Mouse (Mus musculus) lung, postnatal 0 days (tissue): ENCODE data around the gene Slc4a8. TPM values are rescaled to one million over a fixed set of nuclear protein-coding genes. Genes with fewer than 3 reads are reported as not detected.

Experiments
- ATAC-seq: fragments of 200-750 bp; cut with Nextera tagmentation; 2 replicates; pipeline ENCODE4 v1.8.0; 2017; ENCODE audit warnings: moderate library complexity
- DNase-seq: peaks from one replicate; pipeline ENCODE4 v3.0.0-alpha.2; 2016; ENCODE audit warnings: low spot score
- H3K27ac ChIP-seq: fragments of 300-500 bp; sonication (generic); 2 replicates; pipeline ENCODE4 v1.5.1; 2014; ENCODE audit warnings: antibody characterized with exemption, mild to moderate bottlenecking, low read length, mixed read lengths
- H3K27me3 ChIP-seq: fragments of 300-500 bp; sonication (generic); replicated peaks from 2 replicates; pipeline ENCODE4 v1.6.1; 2014; ENCODE audit warnings: low read length, mixed read lengths; ENCODE audit not compliant: insufficient read depth
- H3K36me3 ChIP-seq: fragments of 300-500 bp; sonication (generic); 2 replicates; pipeline ENCODE4 v1.6.1; 2014; ENCODE audit warnings: low read length, mixed read lengths; ENCODE audit not compliant: insufficient read depth
- H3K4me1 ChIP-seq: fragments of 300-500 bp; sonication (generic); 2 replicates; pipeline ENCODE4 v1.6.1; 2014; ENCODE audit warnings: antibody characterized with exemption, low read depth, low read length, mixed read lengths; ENCODE audit not compliant: insufficient read depth
- H3K4me2 ChIP-seq: fragments of 300-500 bp; sonication (generic); replicated peaks from 2 replicates; pipeline ENCODE4 v1.6.1; 2014; ENCODE audit warnings: low read depth, mild to moderate bottlenecking, low read length, moderate library complexity, mixed read lengths
- H3K4me3 ChIP-seq: fragments of 300-500 bp; sonication (generic); 2 replicates; pipeline ENCODE4 v1.5.1; 2014; ENCODE audit warnings: low read depth, low read length
- H3K9ac ChIP-seq: fragments of 300-500 bp; sonication (generic); replicated peaks from 2 replicates; pipeline ENCODE4 v1.6.1; 2014; ENCODE audit warnings: low read depth, mild to moderate bottlenecking
- H3K9me3 ChIP-seq: fragments of 300-500 bp; sonication (generic); 2 replicates; pipeline ENCODE4 v1.6.1; 2016; ENCODE audit warnings: low read length, mixed read lengths
- CTCF ChIP-seq: IDR thresholded peaks from 2 replicates; pipeline ENCODE4 v1.5.1; 2016; ENCODE audit warnings: antibody characterized with exemption, mild to moderate bottlenecking
- EP300 ChIP-seq: IDR thresholded peaks from 2 replicates; pipeline ENCODE4 v1.6.1; 2016; ENCODE audit warnings: antibody characterized with exemption, mild to moderate bottlenecking, control low read depth
- WGBS: fragments of 180-500 bp; shearing (Covaris S2); extraction: QIAGEN DNeasy Blood & Tissue Kit; methylation state at CpG from one replicate; pipeline ENCODE4 v1.1.7; 2014; 5-methylcytosine and 5-hydroxymethylcytosine counted together
- polyA plus RNA-seq: library from polyadenylated mRNA; unstranded; fragments of >200 nt; fragmentation: Nextera tagmentation; extraction: Ambion mirVana; gene quantifications from 2 replicates; pipeline ENCODE4 v1.2.1, GENCODE M21; 2015

Slc4a8 gene
- polyA plus RNA-seq, 1 experiment from 2014 or later = 5.5 TPM

DNA sequence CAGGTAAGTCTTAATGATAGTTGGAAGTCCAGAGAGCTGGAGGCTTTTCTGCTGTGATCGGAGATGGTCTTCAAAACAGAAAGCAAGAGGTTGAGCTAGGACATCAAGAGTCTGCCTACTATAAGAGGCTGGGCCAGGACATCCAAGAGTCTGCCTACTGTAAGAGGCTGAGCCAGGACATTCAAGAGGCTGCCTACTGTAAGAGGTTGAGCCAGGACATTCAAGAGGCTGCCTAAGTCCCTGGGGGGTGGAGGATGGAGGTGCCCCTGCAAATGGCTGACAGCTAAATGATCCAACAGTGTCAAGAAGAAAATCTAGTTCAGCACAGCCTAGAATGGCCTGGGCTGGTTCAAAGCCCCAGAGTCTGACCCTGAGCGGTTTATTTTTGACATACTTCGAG, 13.0 kb upstream of the Slc4a8 start:
- H3K4me2 ChIP-seq = no peak overlapping the region
- H3K9me3 ChIP-seq = no peaks in the 10 kb centered on the region
- H3K36me3 ChIP-seq = no peaks in the 10 kb centered on the region
- no peak overlapping the region for H3K27ac ChIP-seq
- DNase-seq (no peak), ATAC-seq (peak; percentile 59)
- H3K27me3 ChIP-seq = 0 out of 2 replicates have a peak, but pooled peaks cover 5% of the 10 kb centered on the region
- no peak overlapping the region for H3K9ac ChIP-seq
- WGBS = 66% methylated on average over 3 of the region's 3 CpGs
- no peak for TF ChIP-seq CTCF
- no peak for TF ChIP-seq EP300
- H3K4me1 ChIP-seq = no peaks in the 10 kb centered on the region
- H3K4me3 ChIP-seq = no peak overlapping the region

DNA sequence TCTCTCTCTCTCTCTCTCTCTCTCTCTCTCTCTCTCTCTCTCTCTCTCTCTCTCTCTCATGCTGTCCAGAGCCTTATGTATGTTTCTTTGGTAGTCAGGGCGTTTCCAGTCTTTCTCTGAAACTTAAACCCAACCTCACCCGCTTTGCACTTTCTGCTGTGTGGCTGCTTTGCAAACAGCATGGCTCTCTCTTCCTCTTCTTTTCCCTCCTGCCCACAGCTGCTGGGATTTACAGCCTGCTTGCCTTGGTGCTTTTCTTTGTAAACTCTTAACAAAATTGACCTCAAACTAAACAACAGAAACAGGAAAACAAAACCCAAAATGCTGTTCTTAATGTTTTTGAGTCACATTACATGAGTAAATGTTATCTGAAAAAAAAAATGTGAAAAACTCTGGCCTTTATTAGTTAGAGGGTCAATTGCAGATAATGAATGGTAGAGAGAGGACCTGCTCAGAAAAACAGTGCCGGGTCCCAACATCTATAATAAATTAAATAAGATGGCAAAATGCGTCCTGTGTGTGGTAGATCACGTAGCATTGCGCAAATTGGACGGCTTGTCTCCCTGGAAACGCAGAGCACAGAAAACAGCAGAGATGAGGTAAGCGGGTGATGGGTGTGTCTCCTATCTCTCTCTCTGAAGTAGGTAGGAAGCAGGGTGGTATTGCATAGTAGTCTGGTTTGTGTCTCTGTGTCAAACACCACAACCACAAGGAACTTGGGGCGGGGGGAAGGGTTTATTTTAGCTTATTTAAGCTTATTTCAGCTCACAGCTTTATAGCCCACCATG, 11.6 kb upstream of the Slc4a8 start:
- peak; percentile 45 for DNase-seq
- Histone ChIP-seq H3K4me3 (no peak overlapping the region), H3K4me1 (no peaks in the 10 kb centered on the region), H3K9me3 (no peaks in the 10 kb centered on the region), H3K9ac (no peak overlapping the region), H3K27me3 (0 out of 2 replicates have a peak, but pooled peaks cover 5% of the 10 kb centered on the region), H3K36me3 (no peaks in the 10 kb centered on the region), H3K4me2 (no peak overlapping the region), H3K27ac (no peak overlapping the region)
- TF ChIP-seq CTCF (no peak), EP300 (no peak)
- no peak for ATAC-seq
- 68% methylated on average over 10 of the region's 10 CpGs for WGBS

DNA sequence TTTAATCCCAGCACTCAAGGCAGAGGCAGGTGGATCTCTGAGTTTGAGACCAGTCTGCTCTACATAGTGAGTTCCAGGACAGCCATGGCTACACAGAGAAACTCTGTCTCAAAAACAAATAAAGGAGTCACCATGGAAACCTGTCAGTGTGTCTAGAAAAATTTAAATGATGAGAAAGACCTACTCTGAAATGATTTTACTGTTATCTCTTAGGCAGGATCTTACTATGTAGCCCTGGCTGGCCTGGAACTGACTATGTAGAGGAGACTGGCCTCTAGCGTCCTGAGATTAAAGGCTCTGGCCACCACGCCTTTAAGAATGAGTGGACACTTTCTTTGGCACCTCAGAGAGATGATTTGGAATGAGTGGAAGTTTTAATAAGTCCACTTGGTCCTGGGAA, 9.1 kb upstream of the Slc4a8 start:
- ATAC-seq = no peak
- H3K27ac ChIP-seq = no peak overlapping the region
- no peak for DNase-seq
- TF ChIP-seq EP300 = no peak
- TF ChIP-seq CTCF = no peak
- WGBS = 71% methylated on average over 2 of the region's 2 CpGs
- H3K9ac ChIP-seq = no peak overlapping the region
- no peak overlapping the region for H3K4me3 ChIP-seq
- no peaks in the 10 kb centered on the region for H3K36me3 ChIP-seq
- H3K27me3 ChIP-seq = 0 out of 2 replicates have a peak, but pooled peaks cover 5% of the 10 kb centered on the region
- H3K4me2 ChIP-seq = no peak overlapping the region
- H3K9me3 ChIP-seq = no peaks in the 10 kb centered on the region
- no peaks in the 10 kb centered on the region for H3K4me1 ChIP-seq

DNA sequence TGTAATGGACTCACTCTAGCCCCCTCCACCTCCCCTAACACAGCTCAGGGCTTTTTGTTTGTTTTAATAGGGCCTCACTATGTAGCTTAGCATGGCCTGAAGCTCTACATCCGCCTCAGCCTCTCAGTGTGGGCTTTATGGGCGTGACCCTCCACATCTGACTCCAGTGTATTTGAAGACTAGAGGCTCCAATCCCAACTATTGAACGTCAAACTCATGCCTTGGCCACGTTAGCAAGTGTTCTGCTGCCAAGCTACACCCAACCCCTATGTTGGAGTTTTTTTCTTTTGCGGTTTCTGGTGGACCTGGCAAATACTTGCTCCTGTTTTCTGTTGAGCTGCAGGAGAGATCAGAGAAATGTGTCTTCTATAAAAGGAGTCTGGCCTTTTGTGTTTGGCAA, 8.5 kb upstream of the Slc4a8 start:
- H3K9ac ChIP-seq = no peak overlapping the region
- 0 out of 2 replicates have a peak, but pooled peaks cover 5% of the 10 kb centered on the region for H3K27me3 ChIP-seq
- H3K36me3 ChIP-seq = no peaks in the 10 kb centered on the region
- no peak overlapping the region for H3K4me3 ChIP-seq
- 31% methylated on average over 5 of the region's 5 CpGs for WGBS
- no peaks in the 10 kb centered on the region for H3K4me1 ChIP-seq
- ATAC-seq = no peak
- no peak overlapping the region for H3K27ac ChIP-seq
- H3K4me2 ChIP-seq = no peak overlapping the region
- TF ChIP-seq CTCF = no peak
- no peak for TF ChIP-seq EP300
- H3K9me3 ChIP-seq = no peaks in the 10 kb centered on the region
- no peak for DNase-seq

DNA sequence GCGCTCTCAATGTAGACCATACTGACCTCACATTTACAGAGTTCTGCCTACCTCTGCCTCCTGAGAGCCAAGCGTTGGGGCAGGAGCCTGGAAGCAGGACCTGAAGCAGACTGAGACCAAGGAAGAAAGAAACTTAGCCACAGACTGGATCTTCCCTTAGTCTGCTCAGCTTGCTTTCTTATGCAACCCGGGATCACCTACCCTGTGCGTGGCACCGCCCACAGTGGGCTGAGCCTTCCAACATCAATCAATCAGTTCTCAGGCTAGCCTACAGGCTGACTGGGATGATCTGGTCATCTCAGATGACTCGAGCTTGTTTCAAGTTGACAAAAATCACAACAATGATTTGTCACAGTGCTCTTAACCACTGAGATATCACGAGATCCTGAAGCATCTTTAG, 7.5 kb upstream of the Slc4a8 start:
- Histone ChIP-seq H3K9me3 (no peaks in the 10 kb centered on the region), H3K4me2 (no peak overlapping the region), H3K9ac (no peak overlapping the region), H3K27me3 (0 out of 2 replicates have a peak, but pooled peaks cover 5% of the 10 kb centered on the region), H3K36me3 (no peaks in the 10 kb centered on the region), H3K4me3 (no peak overlapping the region), H3K4me1 (no peaks in the 10 kb centered on the region), H3K27ac (no peak overlapping the region)
- DNase-seq = no peak
- no peak for ATAC-seq
- WGBS = 45% methylated on average over 7 of the region's 7 CpGs
- no peak for TF ChIP-seq EP300
- TF ChIP-seq CTCF = no peak

GRCm38 (mm10) chr15:100754805-100755497, 6.6 kb upstream of the Slc4a8 start:
- TF ChIP-seq EP300 = no peak
- peak; percentile 72 for TF ChIP-seq CTCF
- Histone ChIP-seq H3K9ac (no peak overlapping the region), H3K4me1 (no peaks in the 10 kb centered on the region), H3K27ac (no peak overlapping the region), H3K27me3 (0 out of 2 replicates have a peak, but pooled peaks cover 5% of the 10 kb centered on the region), H3K9me3 (no peaks in the 10 kb centered on the region), H3K4me3 (no peak overlapping the region), H3K36me3 (no peaks in the 10 kb centered on the region), H3K4me2 (peak overlapping the region; percentile 6; the same call in 1 of the 2 replicates)
- WGBS = 10% methylated on average over 11 of the region's 11 CpGs
- ATAC-seq (peak; percentile 72), DNase-seq (peak; percentile 75)
